Mouse (Mus musculus) regulatory T cell (primary cell): ENCODE measurements around the gene Olfr898.

ENCODE experiments used
- in situ Hi-C: fragments of 300-600 bp; cut with MboI, MseI; formaldehyde crosslinking; loops from one replicate; pipeline ENCODE4 v1.15.1; 2025; ENCODE audit warnings: high pct_unique_total_duplicates

Olfr898 gene

GRCm38 (mm10) chr9:38348111-38348510, at the start of gene Olfr898:
Olfr898 (plus strand) TSS chr9:38348411.
- in situ Hi-C loops = no loop called here

GRCm38 (mm10) chr9:38328760-38329159, 19.5 kb upstream of the Olfr898 start, which contains the start of gene Olfr25:
Olfr25 (plus strand) TSS chr9:38329060.
- in situ Hi-C loops = no loop called here

- in situ Hi-C loops = no loop called here
These were observed 18.4 kb downstream of the Olfr898 start, which contains the start of gene Olfr250 for GRCm38 (mm10) chr9:38366596-38366995. Olfr250 (plus strand) TSS chr9:38366896.

- in situ Hi-C loops = no loop called here
These were observed 28.6 kb downstream of the Olfr898 start, which contains the start of gene Olfr251 for GRCm38 (mm10) chr9:38376786-38377185. Olfr251 (plus strand) TSS chr9:38377086.

GRCm38 (mm10) chr9:38401398-38401797, 53.2 kb downstream of the Olfr898 start, which contains the start of gene Olfr147:
Olfr147 (plus strand) TSS chr9:38401698.
- in situ Hi-C loops = no loop called here
